18 mouse cellular contexts compared by ENCODE assay signal in the genomic region with DNA sequence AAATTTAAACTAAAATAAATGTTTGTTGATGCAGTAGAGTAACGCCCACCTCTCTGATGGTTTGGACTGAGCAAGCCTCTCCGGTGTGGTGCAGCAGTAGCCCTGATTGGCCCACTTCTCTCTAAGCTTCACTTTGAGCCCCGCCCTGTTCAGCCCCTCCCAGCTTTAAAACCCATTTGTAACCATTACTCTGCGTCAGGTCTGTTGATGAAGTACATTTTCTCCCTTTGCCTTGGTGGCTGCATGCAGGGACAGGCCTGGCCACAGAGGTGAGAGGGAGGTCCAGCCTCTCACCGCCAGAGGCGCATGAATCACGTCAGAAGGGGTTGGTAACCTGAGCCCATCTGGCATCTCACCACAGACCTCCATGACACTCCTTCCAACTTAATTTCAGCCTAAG. TPM values are rescaled to one million over a fixed set of nuclear protein-coding genes. Genes with fewer than 3 reads are reported as not detected.
A peak's percentile ranks its signal among the peaks of the same experiment; 100 is the strongest.
DNase-seq lines count a peak whose midpoint lies in the region; ATAC-seq and TF ChIP-seq lines count a peak whose summit lies in the region.
"Had no signal": no experiment of that assay in that cellular context is flagged by ENCODE, and none has a peak within 500 bp of the region (broad histone marks: within the 10 kb centered on the region; RNA-seq: fewer than 3 reads in every experiment).

No protein-coding gene starts in this region.

- H3K27ac ChIP-seq in hindbrain, postnatal 0 days = no peak overlapping the region
- no peak overlapping the region for H3K27ac ChIP-seq in hindbrain, embryonic 12.5 days
- no peak overlapping the region for H3K27ac ChIP-seq in limb, embryonic 12.5 days
- H3K27ac ChIP-seq in intestine, embryonic 15.5 days = no peak overlapping the region
- H3K27ac ChIP-seq: forebrain, embryonic 10.5 days; heart, embryonic 13.5 days; hindbrain, embryonic 14.5 days had no signal

- 43% methylated on average over 7 of the region's 7 CpGs for WGBS in hindbrain, postnatal 0 days
- 26% methylated on average over 7 of the region's 7 CpGs for WGBS in hindbrain, embryonic 12.5 days
- WGBS in limb, embryonic 12.5 days = 21% methylated on average over 7 of the region's 7 CpGs
- 20% methylated on average over 7 of the region's 7 CpGs for WGBS in intestine, embryonic 15.5 days

- no peak overlapping the region for H3K4me2 ChIP-seq in hindbrain, postnatal 0 days (ENCODE audit: low read depth, low read length)
- no peak overlapping the region for H3K4me2 ChIP-seq in hindbrain, embryonic 12.5 days (replicated peaks)
- H3K4me2 ChIP-seq in limb, embryonic 12.5 days = no peak overlapping the region
- H3K4me2 ChIP-seq in intestine, embryonic 15.5 days (replicated peaks) = no peak overlapping the region
- H3K4me2 ChIP-seq: heart, embryonic 13.5 days; hindbrain, embryonic 14.5 days had no signal

- no peak overlapping the region for H3K9ac ChIP-seq in hindbrain, postnatal 0 days (replicated peaks; ENCODE audit: low read length)
- H3K9ac ChIP-seq in hindbrain, embryonic 12.5 days = no peak overlapping the region
- no peak overlapping the region for H3K9ac ChIP-seq in limb, embryonic 12.5 days (replicated peaks)
- no peak overlapping the region for H3K9ac ChIP-seq in intestine, embryonic 15.5 days
- H3K9ac ChIP-seq: heart, embryonic 13.5 days; hindbrain, embryonic 14.5 days had no signal

- DNase-seq in hindbrain, postnatal 0 days (ENCODE audit: low spot score) = no peak
- peak; percentile 49 for DNase-seq in ES-CJ7 (ENCODE audit: low read depth, low spot score)
- DNase-seq in embryo, embryonic 11 days = peak; percentile 64
- no peak for DNase-seq in Muller cell, postnatal 12 days (ENCODE audit: inconsistent ontology term)
- no peak for DNase-seq in adrenal gland, adult 18-20 months (ENCODE audit: low spot score in 2 of 2)
- DNase-seq: adrenal gland, postnatal 10 days; gastrocnemius, postnatal 10 days; kidney, postnatal 25 days; lung, postnatal 10 days; right cerebral cortex, adult 18-20 months; thymus, adult 18-20 months had no signal

- TF ChIP-seq CTCF in hindbrain, postnatal 0 days (IDR thresholded peaks at IDR 0.05; ENCODE audit: low read depth) = peak; percentile 27; the same call in 1 of the 2 replicates

- H3K9me3 ChIP-seq in hindbrain, postnatal 0 days (ENCODE audit: low read length) = no peaks in the 10 kb centered on the region
- no peaks in the 10 kb centered on the region for H3K9me3 ChIP-seq in hindbrain, embryonic 12.5 days (replicated peaks)
- no peaks in the 10 kb centered on the region for H3K9me3 ChIP-seq in limb, embryonic 12.5 days
- H3K9me3 ChIP-seq in intestine, embryonic 15.5 days = no peaks in the 10 kb centered on the region
- H3K9me3 ChIP-seq: forebrain, embryonic 10.5 days; heart, embryonic 13.5 days had no signal

- H3K27me3 ChIP-seq in hindbrain, postnatal 0 days (ENCODE audit: insufficient read depth, low read length) = no peaks in the 10 kb centered on the region
- H3K27me3 ChIP-seq in hindbrain, embryonic 12.5 days = peaks cover 13% of the 10 kb centered on the region
- H3K27me3 ChIP-seq in limb, embryonic 12.5 days = peaks cover 3% of the 10 kb centered on the region; the same call in 1 of the 2 replicates
- no peaks in the 10 kb centered on the region for H3K27me3 ChIP-seq in intestine, embryonic 15.5 days (replicated peaks)
- H3K27me3 ChIP-seq: heart, embryonic 13.5 days had no signal

- no peak for ATAC-seq in hindbrain, postnatal 0 days
- no peak for ATAC-seq in hindbrain, embryonic 12.5 days (ENCODE audit: low FRiP score)
- peak; percentile 63; the same call in 1 of the 2 replicates for ATAC-seq in limb, embryonic 12.5 days (ENCODE audit: insufficient number of reproducible peaks, insufficient read depth, low FRiP score, low TSS enrichment, low read depth)
- no peak for ATAC-seq in intestine, embryonic 15.5 days
- ATAC-seq: midbrain, embryonic 16.5 days had no signal

- H3K36me3 ChIP-seq in hindbrain, postnatal 0 days (ENCODE audit: insufficient read depth, low read length) = no peaks in the 10 kb centered on the region
- no peaks in the 10 kb centered on the region for H3K36me3 ChIP-seq in hindbrain, embryonic 12.5 days
- H3K36me3 ChIP-seq in limb, embryonic 12.5 days = no peaks in the 10 kb centered on the region
- no peaks in the 10 kb centered on the region for H3K36me3 ChIP-seq in intestine, embryonic 15.5 days
- H3K36me3 ChIP-seq: forebrain, embryonic 10.5 days; heart, embryonic 13.5 days had no signal

- H3K4me1 ChIP-seq in hindbrain, postnatal 0 days (ENCODE audit: insufficient read depth, low read length) = peaks cover 5% of the 10 kb centered on the region; the same call in 1 of the 2 replicates
- 0 out of 2 replicates have a peak, but pooled peaks cover 2% of the 10 kb centered on the region for H3K4me1 ChIP-seq in hindbrain, embryonic 12.5 days
- H3K4me1 ChIP-seq in limb, embryonic 12.5 days (replicated peaks) = no peaks in the 10 kb centered on the region
- no peaks in the 10 kb centered on the region for H3K4me1 ChIP-seq in intestine, embryonic 15.5 days (replicated peaks)
- H3K4me1 ChIP-seq: forebrain, embryonic 10.5 days had no signal

- H3K4me3 ChIP-seq in hindbrain, postnatal 0 days (ENCODE audit: low read length) = no peak overlapping the region
- H3K4me3 ChIP-seq in hindbrain, embryonic 12.5 days = no peak overlapping the region
- H3K4me3 ChIP-seq in limb, embryonic 12.5 days (replicated peaks) = no peak overlapping the region
- no peak overlapping the region for H3K4me3 ChIP-seq in intestine, embryonic 15.5 days (replicated peaks)
- H3K4me3 ChIP-seq: forebrain, embryonic 10.5 days; heart, embryonic 13.5 days had no signal

RNA-seq across cellular contexts. Expression of a gene that starts 49.7 kb away (rescaled TPM):
- total RNA-seq in hindbrain, postnatal 0 days (2014; rRNA removed) = 95.2 and 97.8 TPM in 2 replicates
- 127 and 132 TPM in 2 replicates for polyA plus RNA-seq in hindbrain, postnatal 0 days (2015; fragmentation: Nextera tagmentation; extraction: Ambion mirVana)
- 217 and 220 TPM in 2 replicates for polyA plus RNA-seq in hindbrain, embryonic 12.5 days (2016; fragmentation: Nextera tagmentation; extraction: Ambion mirVana)
- 250 and 258 TPM in 2 replicates for polyA plus RNA-seq in limb, embryonic 12.5 days (2016; fragmentation: Nextera tagmentation; extraction: Ambion mirVana)
- polyA plus RNA-seq in intestine, embryonic 15.5 days (2015; fragmentation: Nextera tagmentation; extraction: Ambion mirVana) = 187 and 188 TPM in 2 replicates
- 10 to 100 TPM; 57.0 to 69.0 TPM for total RNA-seq in adrenal gland, adult 18-20 months (2021)

Comparison
In these comparisons a context has a peak if more than half of its experiments do, and no peak if none do; other contexts are left out.
1. DNase-seq: peak in ES-CJ7 (single experiment) and embryo, embryonic 11 days (single experiment); none in hindbrain, postnatal 0 days (single experiment), Muller cell, postnatal 12 days (single experiment) and adrenal gland, adult 18-20 months (0 of 2).